Mouse (Mus musculus) neutrophil, adult 59 days (primary cell): ENCODE results near the gene Wnt7b. TPM values are rescaled to one million over a fixed set of nuclear protein-coding genes. Genes with fewer than 3 reads are reported as not detected.

ENCODE experiments used
- total RNA-seq, 2 experiments: library from RNA; stranded (reverse); gene quantifications; 1 replicate in 1 of 2; 2 replicates in 1 of 2; pipeline ENCODE4 v1.2.4; 2023

The Wnt7b gene
- total RNA-seq: not detected

DNA sequence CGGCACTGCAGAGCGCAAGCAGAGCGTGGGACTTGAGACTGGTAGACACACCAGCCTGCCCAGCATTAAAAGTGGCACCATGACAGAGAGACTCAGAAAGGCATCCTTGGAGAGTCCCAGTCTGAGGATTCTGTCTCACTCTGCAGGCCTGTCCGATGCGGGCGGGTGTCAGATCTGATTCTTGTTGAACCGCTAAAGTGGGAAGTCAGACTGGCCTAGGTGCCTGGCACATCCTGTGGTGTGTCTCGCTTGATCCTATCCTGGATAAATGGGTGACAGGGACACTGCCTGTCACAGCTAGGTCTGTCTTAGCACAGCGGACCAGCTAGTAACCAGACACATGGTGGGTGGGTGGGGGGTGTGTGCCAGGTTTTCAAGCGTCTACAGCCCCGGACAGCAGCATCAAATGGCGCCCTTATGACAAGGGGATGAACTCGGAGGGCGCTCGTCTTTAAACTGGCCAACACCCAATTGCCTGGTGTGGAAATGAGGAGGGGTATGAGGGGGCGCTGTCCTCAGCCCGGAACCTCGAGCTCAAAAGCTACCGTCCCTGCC lies at the start of gene Wnt7b:
Gene Wnt7b, minus strand, starts transcription at position 118 of the 555 bp plus-strand sequence.

GRCm38 (mm10) chr15:85503127-85503526 lies 79.1 kb downstream of the Wnt7b start, which contains the start of gene 7530416G11Rik:
Gene 7530416G11Rik (minus strand): TSS chr15:85503227.

Other genes with a start within 250 kb of the Wnt7b start
- 100 to 1,000 TPM; 180 to 181 TPM for gene Atxn10, start 246.2 kb downstream of the Wnt7b start, total RNA-seq
- not detected for gene 7530416G11Rik, start 79.2 kb downstream of the Wnt7b start, total RNA-seq
- gene Ppara, start 152.5 kb upstream of the Wnt7b start, total RNA-seq: not detected
- 1 to 10 TPM; 6.4 to 6.9 TPM for gene Cdpf1, start 229.2 kb upstream of the Wnt7b start, total RNA-seq
- gene Pkdrej, start 239.3 kb upstream of the Wnt7b start, total RNA-seq: not detected
- gene Ttc38, start 249.8 kb upstream of the Wnt7b start, total RNA-seq: 10 to 100 TPM in 1 of 2 experiments, 1 to 10 TPM in 1; 9.1 to 12.2 TPM